Mouse (Mus musculus) adrenal gland, postnatal 10 days (tissue): ENCODE results near the gene Trmt61a. TPM values are rescaled to one million over a fixed set of nuclear protein-coding genes. Genes with fewer than 3 reads are reported as not detected.
"Not testable (repeated sequence)": the region's sequence is repeated elsewhere in the genome, so short reads cannot be mapped to it uniquely, and the experiment has no call there.

Experiments used
- DNase-seq: peaks from one replicate; pipeline ENCODE4 v3.0.0; 2021; ENCODE audit warnings: mixed read lengths
- long read RNA-seq, 2 experiments: library from polyadenylated mRNA; stranded (forward); transcript quantifications; one replicate each; pipeline ENCODE4 v2.0.0; 2021
- total RNA-seq, 2 experiments: library from RNA; stranded (reverse); gene quantifications; 2 replicates each; pipeline ENCODE4 v1.2.3; 2021

Gene Trmt61a
- total RNA-seq = 10 to 100 TPM in 1 of 2 experiments, 1 to 10 TPM in 1; 9.5 to 11.3 TPM
- long read RNA-seq, experiment 1, transcript Trmt61a-201 (3 exons, 2,433 nt) = major isoform, 18 of 54 reads
- long read RNA-seq, experiment 1, partial matches to known transcripts = 5 of 54 reads
- long read RNA-seq, experiment 1, other reads (novel, unspliced or antisense) = 31 of 54 reads
- long read RNA-seq, experiment 2, partial matches to known transcripts = 0 of 7 reads
- long read RNA-seq, experiment 2, other reads (novel, unspliced or antisense) = 5 of 7 reads

GRCm38 (mm10) chr12:111677882-111678669 is at the start of gene Trmt61a:
Gene Trmt61a, plus strand, starts transcription at chr12:111678105.
- peak; percentile 92 for DNase-seq

- peak; percentile 76 for DNase-seq
Observed at GRCm38 (mm10) chr12:111648061-111648645, 29.8 kb upstream of the Trmt61a start.

DNA sequence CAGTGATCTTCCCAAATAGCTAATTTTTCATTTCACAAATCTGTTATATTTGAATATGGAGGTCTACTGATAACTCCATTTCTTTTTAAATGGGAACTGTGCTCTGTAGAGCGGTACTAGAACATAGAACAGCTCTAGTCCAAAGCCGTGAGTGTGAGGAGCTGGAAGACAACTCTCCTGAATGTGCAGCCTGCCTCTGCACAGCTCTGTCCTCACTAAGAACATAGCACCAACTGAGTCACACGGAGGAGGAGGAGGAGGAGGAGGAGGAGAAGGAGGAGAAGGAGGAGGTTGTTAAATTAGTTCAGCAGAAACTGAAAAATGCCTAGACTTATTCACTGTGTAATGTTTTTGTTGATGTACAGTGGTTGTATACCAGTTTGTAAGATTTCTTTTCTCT is 25.0 kb upstream of the Trmt61a start:
- DNase-seq = no peak

DNA sequence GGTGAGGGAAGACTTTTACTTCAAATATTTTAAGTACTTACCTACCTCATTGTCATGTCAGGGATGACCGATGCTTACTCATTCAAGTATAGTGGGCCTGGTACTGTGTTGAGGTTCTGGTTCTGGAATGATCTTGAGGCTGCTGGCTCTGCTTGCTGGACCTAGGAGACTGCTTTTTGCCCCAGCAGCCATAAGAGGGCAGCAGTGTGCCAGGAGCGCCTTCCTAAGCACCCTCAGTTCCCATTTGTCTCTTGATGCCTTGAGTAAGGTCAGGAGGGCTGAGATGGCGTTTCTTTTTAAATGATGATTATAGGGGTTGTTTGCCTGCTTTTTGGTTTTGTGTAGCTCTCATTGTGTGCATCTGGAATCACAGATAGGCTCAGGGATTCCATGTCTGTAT is 24.5 kb upstream of the Trmt61a start:
- peak; percentile 79 for DNase-seq

DNA sequence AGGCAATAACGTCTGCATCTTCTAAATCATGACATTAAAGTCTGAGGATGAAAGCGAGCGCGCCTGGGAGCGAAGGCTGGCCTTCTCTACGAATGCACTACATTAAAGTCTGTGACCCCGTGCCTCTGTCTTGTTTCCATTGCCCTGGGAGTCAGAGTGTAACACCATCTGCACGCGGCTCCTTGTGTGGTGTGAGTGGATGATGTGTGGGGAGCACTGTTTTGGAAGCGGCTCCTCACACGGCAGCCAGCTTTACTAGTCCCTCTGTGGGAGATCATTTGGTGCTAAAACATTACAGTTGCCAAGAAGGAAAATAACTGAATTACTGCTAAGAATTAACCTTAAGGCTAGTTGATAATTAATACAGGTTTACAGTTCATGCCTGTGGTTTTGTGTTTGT is 22.2 kb upstream of the Trmt61a start:
- DNase-seq = no peak

DNA sequence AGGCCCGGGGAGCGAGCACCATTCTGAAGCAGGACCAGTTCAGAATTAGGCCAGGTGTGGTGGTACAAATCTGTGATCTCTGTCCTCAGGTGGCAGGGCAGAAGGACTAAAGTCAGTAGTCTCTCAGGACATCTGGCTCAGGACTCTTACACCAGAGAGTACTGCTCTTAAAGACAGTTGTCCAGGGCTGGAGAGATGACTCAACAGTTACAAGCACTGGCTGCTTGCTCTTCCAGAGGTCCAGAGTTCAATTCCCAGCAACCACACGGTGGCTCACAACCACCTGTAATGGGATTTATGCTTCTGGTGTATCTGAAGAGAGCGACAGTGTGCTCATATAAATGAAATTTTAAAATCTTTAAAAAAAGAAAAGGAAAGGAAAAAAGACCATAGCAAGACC is 18.6 kb upstream of the Trmt61a start:
- no peak for DNase-seq

DNA sequence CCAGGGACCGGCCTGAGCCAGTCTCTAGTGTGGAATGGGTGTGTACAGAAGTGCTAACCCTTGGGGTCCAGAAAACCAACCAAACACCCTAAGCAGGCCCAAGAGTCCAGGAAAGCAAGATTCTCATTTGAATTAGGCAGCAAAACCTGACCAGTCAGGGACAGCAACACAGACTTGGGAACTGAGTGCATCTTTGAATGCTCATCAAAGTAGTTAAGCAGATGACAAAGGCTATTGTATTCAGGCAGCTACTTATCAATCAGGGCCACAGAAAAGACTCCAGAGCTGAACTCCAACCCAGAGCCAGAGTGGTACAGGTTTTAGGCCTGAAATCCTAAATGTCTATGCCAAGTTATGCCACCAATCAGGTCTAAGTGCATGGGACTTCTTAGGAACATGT is 17.3 kb upstream of the Trmt61a start:
- no peak for DNase-seq

DNA sequence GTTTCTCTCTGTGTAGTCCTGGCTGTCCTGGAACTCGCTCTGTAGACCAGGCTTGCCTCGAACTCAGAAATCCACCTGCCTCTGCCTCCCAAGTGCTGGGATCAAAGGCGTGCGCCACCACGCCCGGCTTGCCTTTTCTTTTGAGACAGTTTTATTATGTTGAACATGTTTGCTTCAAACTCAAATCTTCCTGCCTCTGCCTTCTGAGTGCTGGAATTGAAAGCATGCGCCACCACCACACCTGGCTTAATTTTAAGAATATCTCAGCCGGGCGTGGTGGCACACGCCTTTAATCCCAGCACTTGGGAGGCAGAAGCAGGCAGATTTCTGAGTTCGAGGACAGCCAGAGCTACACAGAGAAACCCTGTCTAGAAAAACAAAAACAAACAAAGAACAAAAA is 16.4 kb upstream of the Trmt61a start:
- DNase-seq = not testable (repeated sequence)

GRCm38 (mm10) chr12:111663228-111664143 is 14.4 kb upstream of the Trmt61a start:
- DNase-seq = no peak

GRCm38 (mm10) chr12:111664144-111664634 is 13.7 kb upstream of the Trmt61a start:
- peak; percentile 45 for DNase-seq

- no peak for DNase-seq
Observed at GRCm38 (mm10) chr12:111665041-111665880, 12.6 kb upstream of the Trmt61a start.

- no peak for DNase-seq
Observed at GRCm38 (mm10) chr12:111666380-111666779, 11.5 kb upstream of the Trmt61a start.

DNA sequence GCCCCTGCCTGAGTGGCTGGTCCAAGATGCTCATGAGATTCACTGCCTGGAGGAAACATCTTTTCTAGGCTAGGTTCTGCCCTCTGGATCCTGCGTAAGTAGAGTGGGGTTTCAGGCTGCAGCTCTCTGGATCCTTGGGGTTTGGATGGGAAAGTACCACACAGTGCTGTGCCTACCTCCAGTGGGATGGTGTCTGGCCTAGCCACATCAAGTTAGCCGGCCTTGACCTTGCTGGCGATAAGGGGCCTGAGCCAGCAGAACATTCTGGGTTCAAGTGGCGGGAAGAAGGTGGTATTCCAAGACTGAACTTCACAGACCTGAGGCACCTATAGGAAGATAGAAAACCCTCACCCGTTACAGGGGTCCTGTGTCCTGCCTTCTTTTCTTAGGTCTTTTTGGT is 10.5 kb upstream of the Trmt61a start:
- DNase-seq = no peak

DNA sequence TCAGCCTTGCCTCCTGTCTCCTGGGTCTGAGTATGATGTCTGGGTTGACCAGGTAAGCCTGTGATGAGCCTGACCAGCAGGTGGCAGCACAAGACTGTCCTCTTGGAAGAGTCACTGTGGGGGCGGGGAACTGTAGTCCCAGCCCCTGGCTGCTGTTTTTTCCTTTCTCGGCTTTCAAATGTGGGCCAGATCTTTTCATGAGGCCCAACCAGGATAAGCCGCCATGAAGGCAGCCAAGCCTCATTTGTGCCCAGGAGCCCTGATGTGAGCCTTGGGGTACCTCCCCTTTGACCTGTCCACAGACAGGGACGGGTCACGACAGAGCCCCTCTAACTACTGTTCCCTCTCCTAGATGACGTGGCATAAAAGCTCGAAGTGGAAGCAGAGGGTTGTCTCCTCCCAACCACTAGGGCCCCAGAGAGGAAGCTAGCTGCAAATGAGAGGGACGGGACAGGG is 9.4 kb upstream of the Trmt61a start:
- peak; percentile 98 for DNase-seq

DNA sequence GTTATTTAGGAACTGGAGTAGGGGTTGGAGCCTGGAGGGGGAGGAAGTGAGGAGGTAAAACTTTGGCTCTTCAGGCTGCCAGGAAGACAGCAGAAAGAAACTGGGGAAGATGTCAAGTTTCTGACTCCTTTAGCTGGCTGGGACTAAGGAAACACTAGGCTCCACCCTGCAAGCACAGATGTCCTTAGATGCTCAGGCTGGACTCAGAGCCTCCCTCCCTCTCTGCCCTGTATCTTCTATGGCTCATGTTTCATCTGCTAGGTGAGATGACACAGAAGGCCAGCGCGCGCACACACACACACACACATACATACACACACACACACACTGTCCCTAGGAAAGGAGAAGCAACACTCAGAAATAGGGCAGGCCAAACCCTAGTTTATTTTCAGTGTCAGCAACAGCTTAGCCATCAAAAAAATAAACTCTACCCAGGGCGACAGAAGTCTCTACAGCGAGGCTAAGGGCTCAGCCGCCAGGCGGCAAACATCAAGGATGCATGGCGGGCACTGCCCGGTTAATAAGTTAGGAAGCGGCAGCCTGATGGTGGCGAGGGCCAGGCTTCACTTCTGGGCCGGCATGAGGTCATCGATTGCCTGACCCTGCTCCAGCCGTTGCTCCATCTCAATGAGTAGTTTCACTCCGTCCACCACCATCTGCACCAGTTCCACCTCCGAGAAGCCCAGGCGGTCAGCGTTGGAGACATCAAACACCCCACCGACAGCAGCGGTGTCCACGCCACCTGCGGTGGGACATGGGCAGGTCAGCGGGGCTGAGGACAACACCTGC is 8.7 kb upstream of the Trmt61a start:
- DNase-seq = peak; percentile 32

DNA sequence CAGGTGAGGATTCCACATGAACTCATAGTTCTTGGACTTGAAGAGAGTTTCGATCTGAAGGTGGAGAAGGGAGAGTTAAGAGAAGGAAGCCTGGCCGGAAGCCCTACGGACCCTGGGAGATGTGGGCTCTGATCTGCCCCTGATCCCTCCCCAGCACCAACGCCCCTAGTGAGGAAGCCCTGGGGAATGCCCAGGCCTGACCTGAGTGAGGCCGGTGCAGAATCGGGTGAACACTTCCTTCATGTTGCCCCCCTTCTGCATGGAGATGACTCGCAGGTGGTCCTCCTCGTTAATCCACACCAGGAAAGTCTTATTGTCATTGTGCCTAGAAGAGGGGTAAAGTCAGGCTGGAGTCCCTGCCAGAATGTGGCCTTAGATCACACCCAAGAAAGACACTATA is 7.9 kb upstream of the Trmt61a start:
- DNase-seq = no peak

DNA sequence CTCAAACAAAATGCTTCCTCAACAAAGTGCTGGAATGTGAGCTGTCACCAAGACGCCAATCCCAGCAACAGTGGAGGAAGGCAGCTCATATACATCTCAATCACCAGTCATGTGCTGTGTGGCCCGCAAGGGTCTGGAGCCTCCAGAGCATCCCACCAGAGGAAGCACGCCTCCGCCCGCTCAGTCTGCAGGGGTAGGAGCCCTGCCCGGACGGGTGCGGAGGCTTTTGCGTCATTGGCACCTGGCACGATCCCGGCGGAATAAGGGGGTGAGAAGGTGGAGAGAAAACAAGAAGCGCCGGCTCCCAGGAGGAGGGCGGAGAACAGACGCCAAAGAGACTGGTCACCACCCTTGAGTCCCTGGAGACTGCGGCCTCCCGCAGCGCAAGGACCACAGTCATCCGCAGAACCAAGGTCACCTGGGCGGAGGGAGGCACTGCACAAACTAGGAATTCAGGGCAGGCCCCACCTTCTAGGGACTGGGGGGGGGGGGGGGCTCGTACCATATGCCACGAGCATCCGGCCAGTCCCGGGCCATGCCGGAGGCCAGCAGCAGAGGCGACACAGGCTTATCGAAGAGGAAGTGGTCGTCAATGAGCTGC is 7.4 kb upstream of the Trmt61a start:
- DNase-seq = peak; percentile 68

DNA sequence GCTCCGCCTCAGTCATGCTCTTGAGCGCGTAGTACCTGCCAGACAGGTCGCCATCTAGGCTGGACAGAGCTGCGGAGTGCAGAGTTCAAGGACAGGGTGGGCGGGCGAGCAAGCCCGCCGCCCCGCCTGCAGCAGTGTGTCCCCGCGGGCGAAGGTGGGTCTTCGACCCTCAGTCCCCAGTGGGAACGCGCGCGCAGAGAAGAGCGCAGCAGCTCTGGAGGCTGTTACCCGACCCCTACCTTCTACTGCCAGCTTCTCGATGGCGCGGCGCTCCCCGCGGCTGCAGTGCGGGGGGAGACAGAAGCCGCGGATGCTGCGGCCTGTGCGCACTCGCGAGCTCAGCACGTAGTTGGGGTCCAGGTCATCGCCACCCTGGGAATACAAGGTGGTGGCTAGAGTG is 6.9 kb upstream of the Trmt61a start:
- no peak for DNase-seq

GRCm38 (mm10) chr12:111671431-111671902 is 6.4 kb upstream of the Trmt61a start:
- DNase-seq = peak; percentile 63

GRCm38 (mm10) chr12:111672176-111672575 is 5.7 kb upstream of the Trmt61a start, which contains the start of gene Ckb:
Gene Ckb, minus strand, starts transcription at chr12:111672338.
- DNase-seq = peak; percentile 86
